ENCODE assay signal across 8 mouse cellular contexts in genomic region chr8:4678908-4679545, GRCm38 (mm10).
DNase-seq lines count a peak whose midpoint lies in the region; ATAC-seq and TF ChIP-seq lines count a peak whose summit lies in the region.

No protein-coding gene starts in this region.

- ATAC-seq in embryonic facial prominence, embryonic 13.5 days (ENCODE audit: insufficient number of reproducible peaks, insufficient read depth, low FRiP score, low TSS enrichment, low read depth), result no peak
- ATAC-seq in hindbrain, postnatal 0 days, result no peak; the same call in 1 of the 2 replicates
- ATAC-seq in lung, embryonic 15.5 days (ENCODE audit: borderline replicate concordance, extremely low read depth, low FRiP score, low TSS enrichment), result no peak

- 82% methylated on average over 8 of the region's 8 CpGs for WGBS in kidney, adult 2 months
- WGBS in embryonic facial prominence, embryonic 13.5 days, result 79% methylated on average over 8 of the region's 8 CpGs
- 86% methylated on average over 8 of the region's 8 CpGs for WGBS in hindbrain, postnatal 0 days
- WGBS in lung, embryonic 15.5 days, result 75% methylated on average over 8 of the region's 8 CpGs
- WGBS in small intestine, adult 2 months, result 81% methylated on average over 8 of the region's 8 CpGs

- DNase-seq in kidney, adult 2 months, result no peak
- no peak for DNase-seq in kidney, postnatal 4 days
- DNase-seq in ES-E14 (ENCODE audit: low read depth, low spot score), result no peak
- DNase-seq in hindbrain, postnatal 0 days (ENCODE audit: low spot score), result peak; percentile 4
- DNase-seq in ovary, adult 18-20 months (ENCODE audit: low spot score), result no peak

- H3K4me1 ChIP-seq in kidney, adult 2 months (ENCODE audit: control insufficient read depth, insufficient read depth, low read length), result no peaks in the 10 kb centered on the region
- H3K4me1 ChIP-seq in ES-E14 (ENCODE audit: control insufficient read depth in 2 of 2, insufficient read depth in 2 of 2, low read length in 2 of 2, poor library complexity in 1 of 2), result no peaks in the 10 kb centered on the region; a peak in 1 of 4 replicates
- H3K4me1 ChIP-seq in embryonic facial prominence, embryonic 13.5 days, result peaks cover 4% of the 10 kb centered on the region; the same call in 1 of the 2 replicates
- H3K4me1 ChIP-seq in hindbrain, postnatal 0 days (ENCODE audit: insufficient read depth, low read length), result 0 out of 2 replicates have a peak, but pooled peaks cover 3% of the 10 kb centered on the region
- peaks cover 5% of the 10 kb centered on the region; the same call in 1 of the 2 replicates for H3K4me1 ChIP-seq in lung, embryonic 15.5 days
- H3K4me1 ChIP-seq in small intestine, adult 2 months (ENCODE audit: control insufficient read depth, insufficient read depth, insufficient read length, low read length), result peaks cover 3% of the 10 kb centered on the region; the same call in 1 of the 2 replicates

- in situ Hi-C loops in ES-E14 (cut with MboI; ENCODE audit: low sequenced_read_pairs in 2 of 2, unreplicated experiment in 2 of 2), result no loop called here

- H3K27ac ChIP-seq in kidney, adult 2 months (ENCODE audit: insufficient read depth, low read depth, low read length), result no peak overlapping the region
- H3K27ac ChIP-seq in ES-E14 (ENCODE audit: insufficient read depth, low read depth, low read length, poor library complexity, severe bottlenecking), result peak overlapping the region; percentile 86; the same call in 1 of the 2 replicates
- H3K27ac ChIP-seq in embryonic facial prominence, embryonic 13.5 days, result peak overlapping the region; percentile 97; the same call in 1 of the 2 replicates
- H3K27ac ChIP-seq in hindbrain, postnatal 0 days, result peak overlapping the region; percentile 83; the same call in 1 of the 2 replicates
- peak overlapping the region; percentile 99; the same call in 1 of the 2 replicates for H3K27ac ChIP-seq in lung, embryonic 15.5 days
- H3K27ac ChIP-seq in small intestine, adult 2 months (ENCODE audit: insufficient read depth, low read depth, low read length), result no peak overlapping the region

- no peak for TF ChIP-seq POLR2A in kidney, adult 2 months (IDR thresholded peaks at IDR 0.05; ENCODE audit: low read depth, low read length)
- TF ChIP-seq POLR2A in small intestine, adult 2 months (IDR thresholded peaks at IDR 0.05; ENCODE audit: low read depth, low read length), result no peak

- H3K4me3 ChIP-seq in kidney, adult 2 months (ENCODE audit: insufficient read depth, low read depth, low read length), result peak overlapping the region; percentile 73; the same call in 1 of the 2 replicates
- peak overlapping the region in 1 of 2 experiments; percentile 83; a peak in 2 of 4 replicates for H3K4me3 ChIP-seq in ES-E14 (ENCODE audit: insufficient read depth in 1 of 2, low read depth in 1 of 2, low read length in 2 of 2, poor library complexity in 1 of 2, severe bottlenecking in 1 of 2)
- peak overlapping the region; percentile 58 for H3K4me3 ChIP-seq in embryonic facial prominence, embryonic 13.5 days
- peak overlapping the region; percentile 47 for H3K4me3 ChIP-seq in hindbrain, postnatal 0 days (ENCODE audit: low read length)
- H3K4me3 ChIP-seq in lung, embryonic 15.5 days, result peak overlapping the region; percentile 73
- H3K4me3 ChIP-seq in small intestine, adult 2 months (ENCODE audit: low read depth, low read length), result peak overlapping the region; percentile 67

- H3K36me3 ChIP-seq in kidney, adult 2 months (ENCODE audit: control insufficient read depth, insufficient read depth, low read length), result no peaks in the 10 kb centered on the region
- peaks cover 4% of the 10 kb centered on the region; the same call in 1 of the 2 replicates for H3K36me3 ChIP-seq in ES-E14 (ENCODE audit: control insufficient read depth, insufficient read depth, low read length, poor library complexity, severe bottlenecking)
- no peaks in the 10 kb centered on the region for H3K36me3 ChIP-seq in embryonic facial prominence, embryonic 13.5 days
- H3K36me3 ChIP-seq in hindbrain, postnatal 0 days (ENCODE audit: insufficient read depth, low read length), result no peaks in the 10 kb centered on the region
- H3K36me3 ChIP-seq in lung, embryonic 15.5 days, result no peaks in the 10 kb centered on the region
- no peaks in the 10 kb centered on the region for H3K36me3 ChIP-seq in small intestine, adult 2 months (ENCODE audit: control insufficient read depth, insufficient read depth, low read length)

- TF ChIP-seq CTCF in kidney, adult 2 months (conservative IDR thresholded peaks at IDR 0.05; ENCODE audit: insufficient read depth, insufficient read length, low read depth, low read length), result no peak
- TF ChIP-seq CTCF in hindbrain, postnatal 0 days (IDR thresholded peaks at IDR 0.05; ENCODE audit: low read depth), result no peak
- TF ChIP-seq CTCF in small intestine, adult 2 months (IDR thresholded peaks at IDR 0.05; ENCODE audit: extremely low read depth, insufficient read length, insufficient replicate concordance, low read depth, low read length), result no peak

- peak overlapping the region; percentile 58 for H3K4me2 ChIP-seq in embryonic facial prominence, embryonic 13.5 days
- peak overlapping the region; percentile 55 for H3K4me2 ChIP-seq in hindbrain, postnatal 0 days (ENCODE audit: low read depth, low read length)
- H3K4me2 ChIP-seq in lung, embryonic 15.5 days, result peak overlapping the region; percentile 70

- H3K9me3 ChIP-seq in ES-E14 (ENCODE audit: control insufficient read depth, insufficient read depth, low read depth, low read length), result peaks cover 2% of the 10 kb centered on the region; the same call in 1 of the 2 replicates
- H3K9me3 ChIP-seq in embryonic facial prominence, embryonic 13.5 days, result peaks cover 10% of the 10 kb centered on the region
- H3K9me3 ChIP-seq in hindbrain, postnatal 0 days (ENCODE audit: low read length), result no peaks in the 10 kb centered on the region
- H3K9me3 ChIP-seq in lung, embryonic 15.5 days, result no peaks in the 10 kb centered on the region; the same call in 1 of the 2 replicates

- H3K9ac ChIP-seq in ES-E14 (ENCODE audit: insufficient read depth, low read depth, low read length, poor library complexity, severe bottlenecking), result no peak overlapping the region
- no peak overlapping the region for H3K9ac ChIP-seq in embryonic facial prominence, embryonic 13.5 days
- H3K9ac ChIP-seq in hindbrain, postnatal 0 days (replicated peaks; ENCODE audit: low read length), result no peak overlapping the region
- H3K9ac ChIP-seq in lung, embryonic 15.5 days, result no peak overlapping the region

- no peaks in the 10 kb centered on the region for H3K27me3 ChIP-seq in kidney, adult 2 months (replicated peaks; ENCODE audit: control insufficient read depth, insufficient read depth, low read length)
- no peaks in the 10 kb centered on the region for H3K27me3 ChIP-seq in embryonic facial prominence, embryonic 13.5 days
- no peaks in the 10 kb centered on the region for H3K27me3 ChIP-seq in hindbrain, postnatal 0 days (ENCODE audit: insufficient read depth, low read length)
- no peaks in the 10 kb centered on the region for H3K27me3 ChIP-seq in lung, embryonic 15.5 days
- H3K27me3 ChIP-seq in small intestine, adult 2 months (ENCODE audit: control insufficient read depth, insufficient read depth, low read length), result no peaks in the 10 kb centered on the region

TF ChIP-seq in ES-E14, 5 proteins besides CTCF, POLR2A, EP300 and RAD21:
- TF ChIP-seq ZC3H11A (IDR thresholded peaks at IDR 0.05; ENCODE audit: borderline replicate concordance, low read depth, low read length) (no peak), ZNF384 (IDR thresholded peaks at IDR 0.05; ENCODE audit: low read depth, low read length) (no peak), CHD2 (IDR thresholded peaks at IDR 0.05; ENCODE audit: low read depth, low read length) (no peak), HCFC1 (IDR thresholded peaks at IDR 0.05; ENCODE audit: borderline replicate concordance, insufficient read depth, low read length) (no peak)

Comparison
In these comparisons a context has a peak if more than half of its experiments do, and no peak if none do; other contexts are left out.
1. H3K27ac ChIP-seq: peak in ES-E14 (single experiment), embryonic facial prominence, embryonic 13.5 days (single experiment), hindbrain, postnatal 0 days (single experiment) and lung, embryonic 15.5 days (single experiment); none in kidney, adult 2 months (single experiment) and small intestine, adult 2 months (single experiment).
2. Peak in every context shown above with its lines, with median percentiles within 50 percentile points of each other: H3K4me2 ChIP-seq.